Mouse (Mus musculus): ENCODE measurements around the gene Cdc34. TPM values are rescaled to one million over a fixed set of nuclear protein-coding genes. Genes with fewer than 3 reads are reported as not detected.

Cdc34 gene
- polyA plus RNA-seq, 1 experiment from 2014 or later, result 81.8 TPM

DNA sequence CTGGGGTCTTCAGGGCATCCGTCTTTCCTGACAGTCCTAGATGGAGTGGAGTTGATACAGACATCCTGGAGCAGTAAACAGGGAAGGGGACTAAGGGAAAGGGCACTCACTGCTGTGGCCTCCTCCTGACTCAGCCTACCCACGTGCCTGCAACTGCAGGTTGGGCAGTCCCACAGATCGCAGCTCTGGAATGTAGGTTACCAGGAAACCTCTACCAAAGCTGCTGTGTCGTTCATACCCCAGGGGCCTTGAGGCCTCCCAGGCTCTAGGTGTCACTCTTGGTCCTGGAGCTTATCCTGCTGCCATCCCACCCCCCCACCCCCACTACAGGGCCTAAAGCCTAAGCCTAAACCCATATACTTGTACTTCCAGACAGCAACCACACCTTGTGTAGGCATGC, 25.8 kb downstream of the Cdc34 start:
- Histone ChIP-seq H3K4me2 (replicated peaks) (0 out of 2 replicates have a peak overlapping the region, but pooled peaks have one; percentile 91), H3K4me1 (replicated peaks; ENCODE audit: control insufficient read depth, insufficient read depth, low read length) (peaks cover 29% of the 10 kb centered on the region), H3K9me3 (ENCODE audit: control insufficient read depth, low read length) (no peaks in the 10 kb centered on the region), H3K27ac (no peak overlapping the region), H3K27me3 (ENCODE audit: control insufficient read depth, insufficient read depth, low read length) (no peaks in the 10 kb centered on the region), H3K9ac (no peak overlapping the region), H3K36me3 (replicated peaks; ENCODE audit: control insufficient read depth, insufficient read depth) (peaks cover 39% of the 10 kb centered on the region), H3K4me3 (replicated peaks; ENCODE audit: low read length) (no peak overlapping the region)
- ATAC-seq (ENCODE audit: low FRiP score), result no peak
- WGBS, result 65% methylated on average over 4 of the region's 4 CpGs
- DNase-seq (ENCODE audit: low spot score), result no peak

DNA sequence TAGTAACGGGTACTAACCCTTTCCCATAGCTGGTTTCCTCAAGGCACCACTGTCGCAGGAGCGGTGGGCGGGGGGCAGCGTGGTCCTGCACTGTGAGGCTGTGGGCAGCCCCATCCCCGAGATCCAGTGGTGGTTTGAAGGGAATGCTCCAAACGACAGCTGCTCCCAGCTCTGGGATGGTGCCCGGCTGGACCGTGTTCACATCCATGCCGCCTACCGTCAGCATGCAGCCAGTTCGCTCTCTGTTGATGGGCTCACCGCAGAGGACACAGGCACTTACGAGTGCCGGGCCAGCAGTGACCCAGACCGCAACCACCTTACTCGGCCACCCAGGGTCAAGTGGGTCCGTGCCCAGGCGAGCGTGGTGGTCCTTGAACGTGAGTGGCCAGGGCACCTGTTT, 26.7 kb downstream of the Cdc34 start:
- no peak overlapping the region for H3K27ac ChIP-seq
- 90% methylated on average over 21 of the region's 21 CpGs for WGBS

DNA sequence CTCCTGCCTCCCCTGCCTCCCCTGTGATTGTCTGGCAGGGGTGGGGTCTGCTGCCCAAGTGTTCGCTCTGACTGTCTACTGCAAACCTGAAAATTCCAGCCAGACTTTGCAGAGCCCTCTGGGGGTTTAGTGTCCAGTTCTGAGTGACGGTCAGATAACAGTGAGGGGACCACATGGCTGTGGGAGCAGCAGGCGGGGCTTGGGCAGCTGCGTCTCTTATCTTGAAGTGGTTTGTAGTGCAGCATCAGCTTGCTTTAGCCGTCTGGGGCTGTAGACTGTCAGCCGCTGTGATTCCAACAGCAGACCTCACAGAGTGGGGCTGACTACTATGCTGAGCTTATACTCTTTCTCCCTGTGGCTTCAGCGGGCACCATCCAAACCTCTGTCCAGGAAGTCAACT, 27.3 kb downstream of the Cdc34 start:
- DNase-seq (ENCODE audit: low spot score), result no peak
- Histone ChIP-seq H3K9me3 (ENCODE audit: control insufficient read depth, low read length) (no peaks in the 10 kb centered on the region), H3K27me3 (ENCODE audit: control insufficient read depth, insufficient read depth, low read length) (no peaks in the 10 kb centered on the region; the same call in 1 of the 2 replicates), H3K4me2 (replicated peaks) (no peak overlapping the region), H3K4me3 (replicated peaks; ENCODE audit: low read length) (no peak overlapping the region), H3K36me3 (replicated peaks; ENCODE audit: control insufficient read depth, insufficient read depth) (peaks cover 41% of the 10 kb centered on the region), H3K4me1 (replicated peaks; ENCODE audit: control insufficient read depth, insufficient read depth, low read length) (peaks cover 29% of the 10 kb centered on the region), H3K27ac (no peak overlapping the region), H3K9ac (no peak overlapping the region)
- WGBS, result 84% methylated on average over 7 of the region's 7 CpGs
- no peak for ATAC-seq (ENCODE audit: low FRiP score)

More for the DNA sequence above, 26.7 kb downstream of the Cdc34 start:
- Histone ChIP-seq H3K4me2 (replicated peaks) (no peak overlapping the region), H3K27me3 (ENCODE audit: control insufficient read depth, insufficient read depth, low read length) (no peaks in the 10 kb centered on the region), H3K9ac (no peak overlapping the region), H3K9me3 (ENCODE audit: control insufficient read depth, low read length) (no peaks in the 10 kb centered on the region), H3K36me3 (replicated peaks; ENCODE audit: control insufficient read depth, insufficient read depth) (peaks cover 41% of the 10 kb centered on the region), H3K4me3 (replicated peaks; ENCODE audit: low read length) (no peak overlapping the region), H3K4me1 (replicated peaks; ENCODE audit: control insufficient read depth, insufficient read depth, low read length) (peaks cover 29% of the 10 kb centered on the region)
- ATAC-seq (ENCODE audit: low FRiP score) (no peak), DNase-seq (ENCODE audit: low spot score) (no peak)

DNA sequence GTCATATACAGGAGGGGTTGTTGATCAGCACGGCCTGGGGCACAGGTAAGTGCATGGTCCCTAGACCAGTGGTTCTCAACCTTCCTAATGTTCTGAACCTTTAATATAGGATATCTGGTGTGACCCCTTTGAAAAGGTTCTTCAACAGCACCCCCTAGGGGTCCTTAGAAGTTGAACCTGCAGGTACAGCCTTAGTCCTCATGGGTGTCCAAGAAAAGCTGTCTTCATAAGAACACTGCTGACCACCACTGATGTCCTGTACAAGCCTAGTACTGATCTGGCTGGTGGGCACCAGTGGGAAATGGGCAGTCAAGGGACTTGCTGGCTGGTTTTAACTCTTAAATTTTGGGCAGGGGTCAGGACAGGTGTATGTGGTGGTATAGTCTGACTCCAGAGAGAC, 30.0 kb downstream of the Cdc34 start:
- Histone ChIP-seq H3K4me1 (replicated peaks; ENCODE audit: control insufficient read depth, insufficient read depth, low read length) (peaks cover 13% of the 10 kb centered on the region), H3K36me3 (replicated peaks; ENCODE audit: control insufficient read depth, insufficient read depth) (peaks cover 41% of the 10 kb centered on the region), H3K4me3 (replicated peaks; ENCODE audit: low read length) (no peak overlapping the region), H3K9ac (no peak overlapping the region), H3K4me2 (replicated peaks) (no peak overlapping the region), H3K27me3 (ENCODE audit: control insufficient read depth, insufficient read depth, low read length) (peaks cover 23% of the 10 kb centered on the region), H3K27ac (no peak overlapping the region), H3K9me3 (ENCODE audit: control insufficient read depth, low read length) (no peaks in the 10 kb centered on the region)
- ATAC-seq (ENCODE audit: low FRiP score) (0 out of 2 replicates have a peak, but pooled peaks have one; percentile 5), DNase-seq (ENCODE audit: low spot score) (no peak)
- 96% methylated on average over 1 of the region's 1 CpGs for WGBS

DNA sequence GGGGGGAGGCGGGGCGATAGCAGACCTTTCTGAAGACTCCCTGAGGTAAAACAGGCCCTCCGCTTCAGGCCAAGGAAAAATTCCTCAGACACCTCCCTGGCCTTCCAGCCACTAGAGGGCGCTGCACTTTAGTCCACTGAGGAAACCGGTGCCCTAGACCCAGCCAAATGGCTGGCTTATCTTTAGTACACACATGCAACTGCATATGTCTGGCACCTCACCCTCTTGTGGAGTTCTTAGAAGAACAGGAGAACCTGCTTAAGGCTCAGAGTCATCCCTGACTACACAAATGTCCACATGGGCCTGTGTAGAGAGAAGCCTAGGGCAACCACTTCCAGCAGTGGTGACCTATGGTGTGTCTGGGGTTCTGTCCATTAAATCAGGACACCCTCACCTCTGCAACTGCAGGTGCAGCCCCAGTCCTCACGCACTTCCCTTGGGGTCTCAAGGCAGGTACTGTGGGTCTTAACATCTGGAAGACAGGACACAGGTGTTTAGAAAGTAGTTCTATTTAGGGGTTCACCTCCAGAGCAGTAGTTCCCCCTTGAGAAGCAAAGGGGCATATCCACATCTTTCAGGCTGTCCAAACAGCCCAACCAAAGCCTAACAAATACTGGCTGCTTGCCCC, 30.6 kb downstream of the Cdc34 start:
- Histone ChIP-seq H3K36me3 (replicated peaks; ENCODE audit: control insufficient read depth, insufficient read depth) (peaks cover 41% of the 10 kb centered on the region), H3K4me2 (replicated peaks) (no peak overlapping the region), H3K27me3 (ENCODE audit: control insufficient read depth, insufficient read depth, low read length) (peaks cover 29% of the 10 kb centered on the region), H3K4me3 (replicated peaks; ENCODE audit: low read length) (no peak overlapping the region), H3K9me3 (ENCODE audit: control insufficient read depth, low read length) (no peaks in the 10 kb centered on the region), H3K27ac (no peak overlapping the region), H3K9ac (no peak overlapping the region), H3K4me1 (replicated peaks; ENCODE audit: control insufficient read depth, insufficient read depth, low read length) (peaks cover 12% of the 10 kb centered on the region)
- WGBS, result 11% methylated on average over 6 of the region's 6 CpGs
- DNase-seq (ENCODE audit: low spot score) (peak; percentile 75), ATAC-seq (ENCODE audit: low FRiP score) (0 out of 2 replicates have a peak, but pooled peaks have one; percentile 9)

DNA sequence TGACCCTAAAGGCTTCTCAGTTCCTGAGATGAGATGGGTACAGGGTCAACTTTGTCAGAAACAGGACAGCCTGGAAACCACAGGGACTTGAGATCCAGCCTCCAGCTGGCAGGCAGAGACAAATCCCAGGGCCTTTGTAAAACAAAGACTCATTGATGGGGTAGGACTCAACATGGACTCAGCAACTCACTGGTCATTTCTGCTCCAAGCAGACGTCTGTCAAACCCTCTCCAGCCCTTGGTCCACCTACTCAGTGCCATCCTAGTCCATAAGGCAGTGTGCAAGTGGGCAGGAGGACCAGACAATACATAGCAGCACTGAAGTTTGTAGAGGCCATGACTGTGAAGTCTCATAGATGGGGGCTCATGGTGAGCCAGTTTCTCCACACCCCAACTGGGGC, 31.2 kb downstream of the Cdc34 start:
- Histone ChIP-seq H3K4me1 (replicated peaks; ENCODE audit: control insufficient read depth, insufficient read depth, low read length) (peaks cover 15% of the 10 kb centered on the region), H3K9ac (no peak overlapping the region), H3K27me3 (ENCODE audit: control insufficient read depth, insufficient read depth, low read length) (peaks cover 34% of the 10 kb centered on the region), H3K27ac (no peak overlapping the region), H3K36me3 (replicated peaks; ENCODE audit: control insufficient read depth, insufficient read depth) (peaks cover 41% of the 10 kb centered on the region), H3K4me2 (replicated peaks) (no peak overlapping the region), H3K4me3 (replicated peaks; ENCODE audit: low read length) (no peak overlapping the region), H3K9me3 (ENCODE audit: control insufficient read depth, low read length) (no peaks in the 10 kb centered on the region)
- ATAC-seq (ENCODE audit: low FRiP score) (no peak), DNase-seq (ENCODE audit: low spot score) (no peak)
- WGBS, result 37% methylated on average over 1 of the region's 1 CpGs

DNA sequence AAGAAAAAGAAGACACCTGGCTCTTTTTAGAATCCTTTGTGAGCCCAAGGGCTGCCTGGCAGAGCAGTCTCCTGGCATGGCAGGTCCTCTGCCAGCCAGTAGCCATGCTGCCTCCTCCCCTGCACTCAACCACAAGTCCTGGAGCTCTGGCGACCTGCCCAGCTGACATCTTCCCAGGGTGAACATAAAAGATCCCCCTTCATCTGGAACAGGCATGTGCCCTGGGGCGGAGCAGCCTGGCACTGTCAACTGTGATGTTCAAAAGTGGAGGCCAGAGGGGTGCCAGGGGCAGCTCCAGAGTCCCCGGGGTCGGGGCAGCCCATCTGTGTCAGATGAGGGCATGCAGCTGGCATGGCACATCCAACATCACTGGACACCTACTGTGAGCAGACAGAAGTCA, 33.0 kb downstream of the Cdc34 start:
- peaks cover 15% of the 10 kb centered on the region for H3K4me1 ChIP-seq (replicated peaks; ENCODE audit: control insufficient read depth, insufficient read depth, low read length)
- no peaks in the 10 kb centered on the region for H3K9me3 ChIP-seq (ENCODE audit: control insufficient read depth, low read length)
- peaks cover 27% of the 10 kb centered on the region for H3K36me3 ChIP-seq (replicated peaks; ENCODE audit: control insufficient read depth, insufficient read depth)
- H3K27ac ChIP-seq, result no peak overlapping the region
- no peak overlapping the region for H3K4me3 ChIP-seq (replicated peaks; ENCODE audit: low read length)
- H3K27me3 ChIP-seq (ENCODE audit: control insufficient read depth, insufficient read depth, low read length), result peaks cover 43% of the 10 kb centered on the region
- no peak for ATAC-seq (ENCODE audit: low FRiP score)
- H3K9ac ChIP-seq, result no peak overlapping the region
- DNase-seq (ENCODE audit: low spot score), result no peak
- no peak overlapping the region for H3K4me2 ChIP-seq (replicated peaks)
- WGBS, result 59% methylated on average over 4 of the region's 4 CpGs

DNA sequence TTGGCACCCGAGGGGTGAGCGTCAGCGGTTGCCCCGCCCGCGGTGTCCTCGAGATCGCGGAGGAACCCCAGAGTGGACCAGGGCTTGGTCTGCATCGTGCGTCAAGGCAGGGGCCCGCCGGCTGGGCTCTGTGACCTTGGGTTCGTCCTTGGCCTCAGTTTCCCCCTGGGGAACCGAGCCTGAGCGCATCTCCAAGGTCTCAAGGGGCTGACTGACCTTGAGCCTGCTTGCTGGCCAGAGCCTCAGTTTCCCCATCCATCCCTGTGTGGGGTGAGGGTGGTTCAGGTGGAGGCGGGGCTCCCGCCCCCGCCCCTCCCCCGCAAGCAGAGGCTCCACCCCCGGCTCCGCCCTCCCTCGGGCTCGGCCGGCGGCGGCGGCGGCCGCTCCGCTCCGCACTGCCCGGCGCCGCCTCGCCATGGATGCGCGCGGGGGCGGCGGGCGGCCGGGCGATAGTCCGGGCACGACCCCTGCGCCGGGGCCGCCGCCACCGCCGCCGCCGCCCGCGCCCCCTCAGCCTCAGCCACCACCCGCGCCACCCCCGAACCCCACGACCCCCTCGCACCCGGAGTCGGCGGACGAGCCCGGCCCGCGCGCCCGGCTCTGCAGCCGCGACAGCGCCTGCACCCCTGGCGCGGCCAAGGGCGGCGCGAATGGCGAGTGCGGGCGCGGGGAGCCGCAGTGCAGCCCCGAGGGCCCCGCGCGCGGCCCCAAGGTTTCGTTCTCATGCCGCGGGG, 34.4 kb downstream of the Cdc34 start, which contains the start of gene Hcn2:
TSS of gene Hcn2 (plus strand) at position 381 of the 734 bp plus-strand sequence.
- peaks cover 43% of the 10 kb centered on the region for H3K27me3 ChIP-seq (ENCODE audit: control insufficient read depth, insufficient read depth, low read length)
- peak within 1 kb of the TSS; percentile 47 for H3K27ac ChIP-seq
- H3K9me3 ChIP-seq (ENCODE audit: control insufficient read depth, low read length), result no peaks in the 10 kb centered on the region
- DNase-seq (ENCODE audit: low spot score) (peak; percentile 54), ATAC-seq (ENCODE audit: low FRiP score) (peak; percentile 67)
- H3K4me2 ChIP-seq (replicated peaks), result peak within 1 kb of the TSS; percentile 91
- 2% methylated on average over 64 of the region's 91 CpGs for WGBS
- peaks cover 13% of the 10 kb centered on the region for H3K36me3 ChIP-seq (replicated peaks; ENCODE audit: control insufficient read depth, insufficient read depth)
- peaks cover 15% of the 10 kb centered on the region for H3K4me1 ChIP-seq (replicated peaks; ENCODE audit: control insufficient read depth, insufficient read depth, low read length)
- H3K4me3 ChIP-seq (replicated peaks; ENCODE audit: low read length), result peak within 1 kb of the TSS; percentile 71
- H3K9ac ChIP-seq, result peak within 1 kb of the TSS; percentile 77

DNA sequence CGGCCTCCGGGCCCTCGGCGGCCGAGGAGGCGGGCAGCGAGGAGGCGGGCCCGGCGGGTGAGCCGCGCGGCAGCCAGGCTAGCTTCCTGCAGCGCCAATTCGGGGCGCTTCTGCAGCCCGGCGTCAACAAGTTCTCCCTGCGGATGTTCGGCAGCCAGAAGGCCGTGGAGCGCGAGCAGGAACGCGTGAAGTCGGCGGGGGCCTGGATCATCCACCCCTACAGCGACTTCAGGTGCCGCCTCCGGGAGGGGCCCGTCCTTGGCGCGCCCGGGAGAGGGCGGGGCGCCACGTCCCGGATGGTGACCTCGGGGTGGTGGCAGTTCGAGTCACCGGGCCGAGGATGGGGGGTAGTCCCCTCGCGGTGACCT, 35.0 kb downstream of the Cdc34 start:
- WGBS, result under 1% methylated on average over 39 of the region's 44 CpGs
- peak overlapping the region; percentile 91 for H3K4me2 ChIP-seq (replicated peaks)
- H3K36me3 ChIP-seq (replicated peaks; ENCODE audit: control insufficient read depth, insufficient read depth), result peaks cover 7% of the 10 kb centered on the region
- no peak for DNase-seq (ENCODE audit: low spot score)
- peaks cover 15% of the 10 kb centered on the region for H3K4me1 ChIP-seq (replicated peaks; ENCODE audit: control insufficient read depth, insufficient read depth, low read length)
- H3K9ac ChIP-seq, result peak overlapping the region; percentile 77
- H3K27me3 ChIP-seq (ENCODE audit: control insufficient read depth, insufficient read depth, low read length), result peaks cover 43% of the 10 kb centered on the region
- H3K9me3 ChIP-seq (ENCODE audit: control insufficient read depth, low read length), result no peaks in the 10 kb centered on the region
- no peak; the same call in 1 of the 2 replicates for ATAC-seq (ENCODE audit: low FRiP score)
- H3K27ac ChIP-seq, result peak overlapping the region; percentile 47
- H3K4me3 ChIP-seq (replicated peaks; ENCODE audit: low read length), result peak overlapping the region; percentile 71

Measured in hindbrain, embryonic 14.5 days (tissue).